Mouse (Mus musculus): ENCODE measurements around the gene Zfp804b.
"Not testable (repeated sequence)": the region's sequence is repeated elsewhere in the genome, so short reads cannot be mapped to it uniquely, and the experiment has no call there.

Gene Zfp804b

GRCm38 (mm10) chr5:7344145-7345010 lies at the start of gene Zfp804b:
Zfp804b (minus strand) TSS chr5:7344756.
- peak; percentile 61 to 70 for DNase-seq

GRCm38 (mm10) chr5:7364616-7365015 lies 20.1 kb upstream of the Zfp804b start:
- DNase-seq, result not testable (repeated sequence)

GRCm38 (mm10) chr5:7345011-7345389 lies 444 bp upstream of the Zfp804b start:
- DNase-seq, result no peak

- no peak for DNase-seq
Observed at GRCm38 (mm10) chr5:7325594-7325993, 19.0 kb downstream of the Zfp804b start.

GRCm38 (mm10) chr5:7303819-7304218 lies 40.7 kb downstream of the Zfp804b start, which contains the start of gene Tex47:
Tex47 (plus strand) TSS chr5:7304119.
- no peak for DNase-seq

GRCm38 (mm10) chr5:7302969-7303368 lies 41.6 kb downstream of the Zfp804b start:
- DNase-seq, result no peak

GRCm38 (mm10) chr5:7284336-7284735 lies 60.2 kb downstream of the Zfp804b start:
- no peak for DNase-seq

GRCm38 (mm10) chr5:7276659-7277455 lies 67.7 kb downstream of the Zfp804b start:
- DNase-seq, result no peak

- DNase-seq, result no peak
Observed at GRCm38 (mm10) chr5:7177589-7177988, 167.0 kb downstream of the Zfp804b start.

GRCm38 (mm10) chr5:7139658-7140057 lies 204.9 kb downstream of the Zfp804b start:
- DNase-seq, result no peak

GRCm38 (mm10) chr5:7102387-7102786 lies 242.2 kb downstream of the Zfp804b start:
- DNase-seq, result no peak

- no peak for DNase-seq
Observed at GRCm38 (mm10) chr5:7073936-7074631, 270.5 kb downstream of the Zfp804b start.

GRCm38 (mm10) chr5:7007468-7007867 lies 337.1 kb downstream of the Zfp804b start:
- DNase-seq, result no peak

GRCm38 (mm10) chr5:6983993-6984392 lies 360.6 kb downstream of the Zfp804b start:
- DNase-seq, result no peak

- DNase-seq, result no peak
Observed at GRCm38 (mm10) chr5:6934837-6935236, 409.7 kb downstream of the Zfp804b start.

- DNase-seq, result no peak
Observed at GRCm38 (mm10) chr5:6911290-6911689, 433.3 kb downstream of the Zfp804b start.

- DNase-seq, result no peak
Observed at GRCm38 (mm10) chr5:6881396-6881795, 463.2 kb downstream of the Zfp804b start.

- DNase-seq, result no peak
Observed at GRCm38 (mm10) chr5:6871566-6871965, 473.0 kb downstream of the Zfp804b start.

- no peak for DNase-seq
Observed at GRCm38 (mm10) chr5:6870970-6871369, 473.6 kb downstream of the Zfp804b start.

- DNase-seq, result no peak
Observed at GRCm38 (mm10) chr5:6795396-6795795, 549.2 kb downstream of the Zfp804b start.

GRCm38 (mm10) chr5:6769357-6769892 lies 575.1 kb downstream of the Zfp804b start:
- no peak for DNase-seq

Data from kidney, postnatal 4 days (tissue).